Mouse (Mus musculus) myocyte (in vitro differentiated cells): ENCODE measurements around the gene Olfr30.

ENCODE experiments used
- E2F4 ChIP-seq: IDR thresholded peaks from one replicate; pipeline ENCODE4 v1.6.1; 2011; ENCODE audit warnings: mild to moderate bottlenecking, control low read depth, moderate library complexity; ENCODE audit not compliant: insufficient read depth
- MAX ChIP-seq: IDR thresholded peaks from one replicate; pipeline ENCODE4 v1.6.1; 2011; ENCODE audit warnings: low read depth, mild to moderate bottlenecking, control low read depth
- MYOD1 ChIP-seq, 3 experiments: IDR thresholded peaks; one replicate each; pipeline ENCODE4 v1.6.1; 2011; ENCODE audit warnings: control low read depth in 2 of 3, low read depth in 2 of 3, mild to moderate bottlenecking in 2 of 3, moderate library complexity in 1 of 3; ENCODE audit not compliant: insufficient read length in 2 of 3, control insufficient read depth in 1 of 3
- MYOG ChIP-seq, 3 experiments: IDR thresholded peaks; one replicate each; pipeline ENCODE4 v1.6.1; 2011; ENCODE audit warnings: control low read depth in 2 of 3, low read depth in 2 of 3, mild to moderate bottlenecking in 2 of 3; ENCODE audit not compliant: insufficient read length in 2 of 3, control insufficient read depth in 1 of 3, insufficient read depth in 1 of 3
- POLR2A ChIP-seq: IDR thresholded peaks from one replicate; pipeline ENCODE4 v1.6.1; 2011; ENCODE audit warnings: low read depth, mild to moderate bottlenecking, control low read depth, moderate library complexity; ENCODE audit not compliant: insufficient read length
- POLR2AphosphoS2 ChIP-seq: IDR thresholded peaks from one replicate; pipeline ENCODE4 v1.6.1; 2011; ENCODE audit warnings: low read depth, control low read depth; ENCODE audit not compliant: insufficient read length
- REST ChIP-seq: IDR thresholded peaks from one replicate; pipeline ENCODE4 v1.6.1; 2011; ENCODE audit warnings: mild to moderate bottlenecking, control low read depth, moderate library complexity; ENCODE audit not compliant: insufficient read depth, insufficient read length
- SRF ChIP-seq: IDR thresholded peaks from one replicate; pipeline ENCODE4 v1.6.1; 2011; ENCODE audit warnings: low read depth; ENCODE audit not compliant: control insufficient read depth, insufficient read length
- TCF12 ChIP-seq: IDR thresholded peaks from one replicate; pipeline ENCODE4 v1.6.1; 2011; ENCODE audit warnings: mild to moderate bottlenecking, control low read depth; ENCODE audit not compliant: poor library complexity, insufficient read depth, severe bottlenecking
- USF1 ChIP-seq: IDR thresholded peaks from one replicate; pipeline ENCODE4 v1.6.1; 2011; ENCODE audit warnings: low read depth, mild to moderate bottlenecking, control low read depth, moderate library complexity

GRCm38 (mm10) chr11:58492455-58492854 lies 30.4 kb upstream of the Olfr30 start, which contains the start of gene Olfr332:
- no peak for TF ChIP-seq MYOD1 (IDR thresholded peaks at IDR 0.05; ENCODE audit: control insufficient read depth in 1 of 3, insufficient read length in 2 of 3, low read depth in 2 of 3)
- TF ChIP-seq POLR2AphosphoS2: no peak
- TF ChIP-seq POLR2A: no peak
- TF ChIP-seq TCF12: no peak
- no peak for TF ChIP-seq USF1
- no peak for TF ChIP-seq REST
- TF ChIP-seq MYOG (IDR thresholded peaks at IDR 0.05; ENCODE audit: control insufficient read depth in 1 of 3, insufficient read depth in 1 of 3, insufficient read length in 2 of 3, low read depth in 2 of 3): no peak
- no peak for TF ChIP-seq SRF
- no peak for TF ChIP-seq E2F4
- TF ChIP-seq MAX: no peak
